ENCODE assay signal across 9 mouse cellular contexts in genomic region chr6:33977448-33977847, GRCm38 (mm10). TPM values are rescaled to one million over a fixed set of nuclear protein-coding genes. Genes with fewer than 3 reads are reported as not detected.
DNase-seq lines count a peak whose midpoint lies in the region; ATAC-seq lines count a peak whose summit lies in the region.
"Had no signal": no experiment of that assay in that cellular context is flagged by ENCODE, and none has a peak within 500 bp of the region (broad histone marks: within the 10 kb centered on the region; RNA-seq: fewer than 3 reads in every experiment).

No protein-coding gene starts in this region.

- WGBS in midbrain, embryonic 12.5 days, result 40% methylated on average over 4 of the region's 4 CpGs
- WGBS in midbrain, embryonic 14.5 days, result 31% methylated on average over 4 of the region's 4 CpGs
- WGBS in forebrain, embryonic 12.5 days, result 19% methylated on average over 4 of the region's 4 CpGs
- 27% methylated on average over 4 of the region's 4 CpGs for WGBS in hindbrain, embryonic 15.5 days
- WGBS in neural tube, embryonic 15.5 days, result 35% methylated on average over 4 of the region's 4 CpGs

- no peaks in the 10 kb centered on the region for H3K9me3 ChIP-seq in midbrain, embryonic 12.5 days
- H3K9me3 ChIP-seq in midbrain, embryonic 14.5 days (ENCODE audit: control insufficient read depth, low read length), result no peaks in the 10 kb centered on the region
- H3K9me3 ChIP-seq in forebrain, embryonic 12.5 days, result no peaks in the 10 kb centered on the region
- H3K9me3 ChIP-seq in hindbrain, embryonic 15.5 days, result no peaks in the 10 kb centered on the region
- H3K9me3 ChIP-seq in neural tube, embryonic 15.5 days (replicated peaks), result no peaks in the 10 kb centered on the region

- peaks cover 22% of the 10 kb centered on the region for H3K4me1 ChIP-seq in midbrain, embryonic 12.5 days
- peaks cover 11% of the 10 kb centered on the region for H3K4me1 ChIP-seq in midbrain, embryonic 14.5 days (ENCODE audit: control insufficient read depth, insufficient read depth, low read length)
- peaks cover 28% of the 10 kb centered on the region for H3K4me1 ChIP-seq in forebrain, embryonic 12.5 days
- peaks cover 19% of the 10 kb centered on the region for H3K4me1 ChIP-seq in hindbrain, embryonic 15.5 days (replicated peaks)
- H3K4me1 ChIP-seq in neural tube, embryonic 15.5 days, result peaks cover 19% of the 10 kb centered on the region

- no peak overlapping the region for H3K4me3 ChIP-seq in midbrain, embryonic 12.5 days
- H3K4me3 ChIP-seq in midbrain, embryonic 14.5 days (replicated peaks; ENCODE audit: low read depth, low read length), result no peak overlapping the region
- no peak overlapping the region for H3K4me3 ChIP-seq in forebrain, embryonic 12.5 days (replicated peaks)
- H3K4me3 ChIP-seq in hindbrain, embryonic 15.5 days, result no peak overlapping the region
- H3K4me3 ChIP-seq in neural tube, embryonic 15.5 days (replicated peaks), result no peak overlapping the region

- peak; percentile 38; the same call in 1 of the 2 replicates for ATAC-seq in midbrain, embryonic 12.5 days (ENCODE audit: low FRiP score, low read depth)
- no peak for ATAC-seq in midbrain, embryonic 14.5 days (ENCODE audit: low FRiP score, low TSS enrichment)
- ATAC-seq in forebrain, embryonic 12.5 days (ENCODE audit: low FRiP score), result peak; percentile 58; the same call in 1 of the 2 replicates
- ATAC-seq in hindbrain, embryonic 15.5 days (ENCODE audit: low FRiP score, low read depth), result peak; percentile 25
- peak; percentile 32 for ATAC-seq in neural tube, embryonic 15.5 days (ENCODE audit: low FRiP score)
- ATAC-seq: inflammation-experienced regulatory T-cells, adult 6 months had no signal

- H3K4me2 ChIP-seq in midbrain, embryonic 12.5 days (replicated peaks), result no peak overlapping the region
- H3K4me2 ChIP-seq in midbrain, embryonic 14.5 days (ENCODE audit: low read length), result no peak overlapping the region
- H3K4me2 ChIP-seq in forebrain, embryonic 12.5 days, result peak overlapping the region; percentile 22
- no peak overlapping the region; the same call in 1 of the 2 replicates for H3K4me2 ChIP-seq in hindbrain, embryonic 15.5 days
- no peak overlapping the region for H3K4me2 ChIP-seq in neural tube, embryonic 15.5 days

- H3K27me3 ChIP-seq in midbrain, embryonic 12.5 days, result no peaks in the 10 kb centered on the region
- no peaks in the 10 kb centered on the region for H3K27me3 ChIP-seq in midbrain, embryonic 14.5 days (ENCODE audit: control insufficient read depth, insufficient read depth, low read length)
- H3K27me3 ChIP-seq in forebrain, embryonic 12.5 days, result no peaks in the 10 kb centered on the region
- no peaks in the 10 kb centered on the region for H3K27me3 ChIP-seq in hindbrain, embryonic 15.5 days
- H3K27me3 ChIP-seq in neural tube, embryonic 15.5 days (replicated peaks), result no peaks in the 10 kb centered on the region

- H3K27ac ChIP-seq in midbrain, embryonic 12.5 days (replicated peaks), result no peak overlapping the region
- no peak overlapping the region for H3K27ac ChIP-seq in midbrain, embryonic 14.5 days (replicated peaks; ENCODE audit: low read depth, low read length)
- peak overlapping the region; percentile 31; the same call in 1 of the 2 replicates for H3K27ac ChIP-seq in forebrain, embryonic 12.5 days
- H3K27ac ChIP-seq in hindbrain, embryonic 15.5 days (replicated peaks), result peak overlapping the region; percentile 64
- H3K27ac ChIP-seq in neural tube, embryonic 15.5 days (replicated peaks), result peak overlapping the region; percentile 18; the same call in 1 of the 2 replicates

- H3K36me3 ChIP-seq in midbrain, embryonic 12.5 days, result no peaks in the 10 kb centered on the region
- no peaks in the 10 kb centered on the region for H3K36me3 ChIP-seq in midbrain, embryonic 14.5 days (ENCODE audit: control insufficient read depth, insufficient read depth, low read length)
- no peaks in the 10 kb centered on the region; the same call in 1 of the 2 replicates for H3K36me3 ChIP-seq in forebrain, embryonic 12.5 days (replicated peaks)
- no peaks in the 10 kb centered on the region for H3K36me3 ChIP-seq in hindbrain, embryonic 15.5 days
- H3K36me3 ChIP-seq in neural tube, embryonic 15.5 days, result no peaks in the 10 kb centered on the region

- no peak overlapping the region for H3K9ac ChIP-seq in midbrain, embryonic 12.5 days (replicated peaks)
- no peak overlapping the region for H3K9ac ChIP-seq in midbrain, embryonic 14.5 days (replicated peaks; ENCODE audit: low read length)
- no peak overlapping the region; the same call in 1 of the 2 replicates for H3K9ac ChIP-seq in forebrain, embryonic 12.5 days
- no peak overlapping the region for H3K9ac ChIP-seq in hindbrain, embryonic 15.5 days
- no peak overlapping the region for H3K9ac ChIP-seq in neural tube, embryonic 15.5 days (replicated peaks)

- no peak for DNase-seq in midbrain, embryonic 14.5 days
- no peak for DNase-seq in natural killer cell, adult 2 months (ENCODE audit: low spot score in 2 of 2)
- DNase-seq in cerebellum, adult 8-10 months, result no peak
- DNase-seq: thymus, postnatal 25 days had no signal

RNA-seq across cellular contexts. Expression of gene Lrguk, which starts 51.8 kb away (rescaled TPM):
- 0.90 and 0.99 TPM in 2 replicates for polyA plus RNA-seq in midbrain, embryonic 12.5 days (2016; fragmentation: Nextera tagmentation; extraction: Ambion mirVana)
- 0.51 and 0.83 TPM in 2 replicates for polyA plus RNA-seq in midbrain, embryonic 14.5 days (2014; fragmentation: Nextera tagmentation; extraction: Ambion mirVana)
- 0.90 and 0.98 TPM in 2 replicates for polyA plus RNA-seq in forebrain, embryonic 12.5 days (2016; fragmentation: Nextera tagmentation; extraction: Ambion mirVana)
- 1.00 and 1.1 TPM in 2 replicates for polyA plus RNA-seq in hindbrain, embryonic 15.5 days (2015; fragmentation: Nextera tagmentation; extraction: Ambion mirVana)
- 0.90 and 0.91 TPM in 2 replicates for polyA plus RNA-seq in neural tube, embryonic 15.5 days (2015; fragmentation: Nextera tagmentation; extraction: Ambion mirVana)
- polyA plus RNA-seq: inflammation-experienced regulatory T-cells, adult 6 months had no signal

Comparison
In these comparisons a context has a peak if more than half of its experiments do, and no peak if none do; other contexts are left out.
1. H3K27ac ChIP-seq: peak in forebrain, embryonic 12.5 days (single experiment), hindbrain, embryonic 15.5 days (single experiment) and neural tube, embryonic 15.5 days (single experiment); none in midbrain, embryonic 12.5 days (single experiment) and midbrain, embryonic 14.5 days (single experiment).